Mouse (Mus musculus): ENCODE data around the gene Ppm1l. TPM values are rescaled to one million over a fixed set of nuclear protein-coding genes. Genes with fewer than 3 reads are reported as not detected.
A peak's percentile ranks its signal among the peaks of the same experiment; 100 is the strongest.

The Ppm1l gene
- total RNA-seq, 2 experiments from 2014 or later: 56.7 to 57.7 TPM

GRCm38 (mm10) chr3:69333819-69334218 is 17.2 kb downstream of the Ppm1l start:
- no peak for DNase-seq (ENCODE audit: low spot score in 2 of 2)

- no peak for DNase-seq (ENCODE audit: low spot score in 2 of 2)
These were observed 23.8 kb downstream of the Ppm1l start for GRCm38 (mm10) chr3:69340486-69340885.

- DNase-seq (ENCODE audit: low spot score in 2 of 2): no peak
These were observed 24.3 kb downstream of the Ppm1l start for GRCm38 (mm10) chr3:69340971-69341370.

GRCm38 (mm10) chr3:69341514-69341913 is 24.9 kb downstream of the Ppm1l start:
- DNase-seq (ENCODE audit: low spot score in 2 of 2): no peak

GRCm38 (mm10) chr3:69342247-69342921 is 25.7 kb downstream of the Ppm1l start:
- no peak for DNase-seq (ENCODE audit: low spot score in 2 of 2)

- no peak for DNase-seq (ENCODE audit: low spot score in 2 of 2)
These were observed 26.5 kb downstream of the Ppm1l start for GRCm38 (mm10) chr3:69343124-69343523.

GRCm38 (mm10) chr3:69346514-69346913 is 29.9 kb downstream of the Ppm1l start:
- no peak for DNase-seq (ENCODE audit: low spot score in 2 of 2)

GRCm38 (mm10) chr3:69348197-69348920 is 31.7 kb downstream of the Ppm1l start:
- DNase-seq (ENCODE audit: low spot score in 2 of 2): no peak

GRCm38 (mm10) chr3:69348921-69349237 is 32.2 kb downstream of the Ppm1l start:
- no peak for DNase-seq (ENCODE audit: low spot score in 2 of 2)

GRCm38 (mm10) chr3:69349973-69350372 is 33.3 kb downstream of the Ppm1l start:
- DNase-seq (ENCODE audit: low spot score in 2 of 2): no peak

GRCm38 (mm10) chr3:69352194-69352593 is 35.5 kb downstream of the Ppm1l start:
- DNase-seq (ENCODE audit: low spot score in 2 of 2): no peak

- no peak for DNase-seq (ENCODE audit: low spot score in 2 of 2)
These were observed 38.0 kb downstream of the Ppm1l start for GRCm38 (mm10) chr3:69354681-69355080.

- no peak for DNase-seq (ENCODE audit: low spot score in 2 of 2)
These were observed 39.5 kb downstream of the Ppm1l start for GRCm38 (mm10) chr3:69356078-69356665.

- DNase-seq (ENCODE audit: low spot score in 2 of 2): no peak
These were observed 40.1 kb downstream of the Ppm1l start for GRCm38 (mm10) chr3:69356781-69357180.

- DNase-seq (ENCODE audit: low spot score in 2 of 2): no peak
These were observed 41.4 kb downstream of the Ppm1l start for GRCm38 (mm10) chr3:69357897-69358619.

GRCm38 (mm10) chr3:69358620-69358964 is 41.9 kb downstream of the Ppm1l start:
- no peak for DNase-seq (ENCODE audit: low spot score in 2 of 2)

GRCm38 (mm10) chr3:69360263-69360895 is 43.7 kb downstream of the Ppm1l start:
- DNase-seq (ENCODE audit: low spot score in 2 of 2): no peak

- peak; percentile 34 to 54 for DNase-seq (ENCODE audit: low spot score in 2 of 2)
These were observed 45.1 kb downstream of the Ppm1l start for GRCm38 (mm10) chr3:69361487-69362349.

GRCm38 (mm10) chr3:69362350-69362790 is 45.7 kb downstream of the Ppm1l start:
- peak in 1 of 2 experiments; percentile 21 for DNase-seq (ENCODE audit: low spot score in 2 of 2)

GRCm38 (mm10) chr3:69362906-69363305 is 46.2 kb downstream of the Ppm1l start:
- DNase-seq (ENCODE audit: low spot score in 2 of 2): no peak

All from layer of hippocampus, postnatal 10 days (tissue).